Mouse (Mus musculus) T-helper 2 cell (primary cell): ENCODE data around the gene Hephl1.

Source experiments
- in situ Hi-C: fragments of 300-600 bp; cut with MboI, MseI; formaldehyde crosslinking; loops from one replicate; pipeline ENCODE4 v1.15.1; 2025; ENCODE audit warnings: high pct_unique_total_duplicates

Gene Hephl1

DNA sequence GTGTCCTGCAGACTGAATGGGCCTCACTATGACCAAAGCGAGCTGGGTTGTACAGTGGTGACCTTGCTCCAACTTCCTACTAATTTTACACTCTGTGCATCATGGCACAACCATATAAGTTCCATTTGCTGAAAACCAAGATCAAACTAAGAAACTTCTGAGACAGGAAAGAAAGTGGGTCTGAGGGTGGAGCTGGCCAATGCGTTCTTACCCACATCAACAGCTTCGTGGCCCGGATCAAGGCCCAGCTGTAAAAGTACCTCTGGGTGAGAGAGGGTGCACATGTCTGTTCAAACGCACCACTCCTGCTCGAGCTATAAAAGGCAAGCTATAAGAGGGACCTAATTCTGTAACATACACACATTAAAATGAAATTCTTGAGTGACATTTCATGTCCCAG lies 51.9 kb downstream of the Hephl1 start:
- in situ Hi-C loops: no loop called here

GRCm38 (mm10) chr9:15045740-15046139 lies 66.2 kb downstream of the Hephl1 start:
- in situ Hi-C loops: no loop called here

DNA sequence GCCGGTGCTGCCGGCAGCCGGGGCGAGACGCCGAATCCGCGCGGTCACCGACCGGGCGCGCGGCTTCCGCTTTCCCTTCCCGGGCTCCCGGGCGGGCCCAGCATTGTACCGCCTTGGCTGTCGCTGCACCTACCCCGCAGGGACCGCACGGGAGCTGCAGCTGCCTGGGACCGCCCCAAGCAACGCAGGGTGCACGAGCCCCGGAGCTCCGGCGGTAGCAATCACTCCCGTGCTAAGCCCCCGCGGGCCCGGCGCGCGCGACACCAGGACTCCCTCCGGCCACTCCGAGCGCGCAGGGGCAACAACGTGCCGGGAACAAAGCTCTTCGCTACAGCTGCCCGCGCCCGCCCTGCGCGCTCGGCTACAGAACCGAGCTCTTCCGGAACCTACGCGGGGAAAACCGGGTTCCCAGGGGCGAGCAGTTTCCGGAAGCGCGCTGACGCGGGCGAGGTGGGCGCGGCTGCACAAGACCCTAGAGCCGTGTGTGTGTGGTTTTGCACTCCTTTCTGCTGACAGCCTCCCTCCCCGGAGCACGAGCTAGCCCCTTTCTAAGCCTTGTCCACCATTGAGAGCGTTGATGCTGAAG lies 66.7 kb downstream of the Hephl1 start, which contains the start of gene Panx1:
TSS of gene Panx1 (minus strand) at position 395 of the 586 bp plus-strand sequence.
- in situ Hi-C loops: no loop called here

DNA sequence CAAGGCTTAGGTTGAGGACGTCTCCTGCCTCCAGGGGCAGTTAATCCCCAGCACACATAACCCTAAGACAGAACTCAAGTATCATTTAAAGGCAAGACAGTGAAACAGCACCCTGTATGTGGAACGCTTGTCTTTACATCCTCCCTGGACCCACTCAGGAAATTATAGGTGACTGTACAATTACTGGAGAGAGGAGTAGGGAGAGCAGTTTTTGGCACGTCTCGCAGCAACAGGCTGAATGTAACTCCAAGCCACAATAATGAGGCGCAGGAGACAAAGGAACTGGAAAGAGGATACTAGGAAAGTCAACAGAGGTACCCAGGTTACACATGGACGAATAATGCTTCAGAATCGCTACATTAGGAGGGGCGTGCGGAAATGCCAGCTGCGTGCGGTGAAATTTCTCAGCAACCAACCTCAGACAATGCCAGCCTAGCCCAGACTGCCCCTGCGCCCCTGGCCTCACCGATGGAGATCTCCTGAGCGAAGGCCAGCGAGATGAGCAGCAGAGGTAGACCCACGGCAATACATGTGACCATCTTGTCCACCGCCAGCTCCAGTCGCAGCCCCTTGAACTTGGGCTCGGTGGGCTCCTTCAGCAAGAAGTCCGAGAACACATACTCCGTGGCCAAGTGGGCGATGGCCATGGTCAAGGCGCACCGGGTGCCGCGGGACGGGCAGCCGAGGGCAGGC lies 67.4 kb downstream of the Hephl1 start:
- in situ Hi-C loops: no loop called here

GRCm38 (mm10) chr9:15041556-15041955 lies 70.4 kb downstream of the Hephl1 start:
- in situ Hi-C loops: no loop called here

DNA sequence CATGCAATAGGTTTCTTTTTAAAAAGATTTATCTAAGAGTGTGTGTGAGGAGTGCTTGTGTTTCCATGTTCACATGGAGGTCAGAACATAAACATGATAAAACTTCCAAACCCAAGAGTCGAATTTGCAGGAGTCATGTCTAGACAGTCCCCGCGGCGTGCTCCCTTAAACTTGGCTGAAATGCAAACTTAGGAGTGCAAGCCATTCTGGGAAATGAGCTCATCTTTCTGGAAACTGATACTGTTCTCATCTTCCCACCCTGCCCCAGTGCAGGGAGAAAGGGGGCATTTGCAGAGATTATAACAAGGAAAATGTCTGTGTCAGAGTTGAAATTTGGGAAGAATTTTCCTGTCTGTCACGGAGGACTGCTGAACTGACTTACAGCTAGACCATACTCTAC lies 72.1 kb downstream of the Hephl1 start:
- in situ Hi-C loops: loop anchor here (10.0 kb wide), 1 partner anchor 245 kb away; no protein-coding TSS in a partner anchor

- in situ Hi-C loops: loop anchor here (10.0 kb wide), 1 partner anchor 247 kb away; no protein-coding TSS in a partner anchor
Observed at GRCm38 (mm10) chr9:15037704-15038103, 74.2 kb downstream of the Hephl1 start.

- in situ Hi-C loops: loop anchor here (10.0 kb wide), 1 partner anchor 248 kb away; no protein-coding TSS in a partner anchor
Observed at GRCm38 (mm10) chr9:15037237-15037636, 74.7 kb downstream of the Hephl1 start.

GRCm38 (mm10) chr9:15036807-15037206 lies 75.1 kb downstream of the Hephl1 start:
- in situ Hi-C loops: loop anchor here (10.0 kb wide), 1 partner anchor 248 kb away; no protein-coding TSS in a partner anchor

GRCm38 (mm10) chr9:15036405-15036804 lies 75.5 kb downstream of the Hephl1 start:
- in situ Hi-C loops: loop anchor here (10.0 kb wide), 1 partner anchor 248 kb away; no protein-coding TSS in a partner anchor

GRCm38 (mm10) chr9:15035979-15036378 lies 75.9 kb downstream of the Hephl1 start:
- in situ Hi-C loops: loop anchor here (10.0 kb wide), 1 partner anchor 249 kb away; no protein-coding TSS in a partner anchor

- in situ Hi-C loops: loop anchor here (10.0 kb wide), 1 partner anchor 250 kb away; no protein-coding TSS in a partner anchor
Observed at GRCm38 (mm10) chr9:15034546-15035273, 77.2 kb downstream of the Hephl1 start.

- in situ Hi-C loops: loop anchor here (10.0 kb wide), 1 partner anchor 251 kb away; no protein-coding TSS in a partner anchor
Observed at GRCm38 (mm10) chr9:15033568-15034160, 78.2 kb downstream of the Hephl1 start.

DNA sequence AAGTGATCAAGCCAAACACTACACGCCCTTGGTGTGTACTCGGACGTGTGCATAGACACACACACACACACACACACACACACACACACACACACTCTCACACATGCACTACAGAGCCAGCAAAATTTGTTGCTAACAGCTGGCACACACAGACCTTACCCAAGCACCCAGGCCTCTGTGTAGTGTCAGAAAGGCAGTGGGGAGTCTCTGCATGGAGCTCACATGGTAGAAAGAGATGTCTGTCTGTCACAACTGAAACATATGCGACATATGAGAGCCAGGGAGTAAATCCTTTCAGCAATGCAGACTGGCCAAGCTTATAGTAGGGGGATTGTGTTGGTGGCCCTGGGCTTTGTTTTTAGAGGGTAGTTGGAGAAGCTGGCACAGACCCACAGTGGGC lies 79.1 kb downstream of the Hephl1 start:
- in situ Hi-C loops: loop anchor here (10.0 kb wide), 1 partner anchor 252 kb away; no protein-coding TSS in a partner anchor

- in situ Hi-C loops: loop anchor here (10.0 kb wide), 1 partner anchor 254 kb away; no protein-coding TSS in a partner anchor
Observed at GRCm38 (mm10) chr9:15030771-15031170, 81.1 kb downstream of the Hephl1 start.

GRCm38 (mm10) chr9:15029025-15029727 lies 82.7 kb downstream of the Hephl1 start:
- in situ Hi-C loops: no loop called here

GRCm38 (mm10) chr9:15027725-15028124 lies 84.2 kb downstream of the Hephl1 start:
- in situ Hi-C loops: no loop called here

DNA sequence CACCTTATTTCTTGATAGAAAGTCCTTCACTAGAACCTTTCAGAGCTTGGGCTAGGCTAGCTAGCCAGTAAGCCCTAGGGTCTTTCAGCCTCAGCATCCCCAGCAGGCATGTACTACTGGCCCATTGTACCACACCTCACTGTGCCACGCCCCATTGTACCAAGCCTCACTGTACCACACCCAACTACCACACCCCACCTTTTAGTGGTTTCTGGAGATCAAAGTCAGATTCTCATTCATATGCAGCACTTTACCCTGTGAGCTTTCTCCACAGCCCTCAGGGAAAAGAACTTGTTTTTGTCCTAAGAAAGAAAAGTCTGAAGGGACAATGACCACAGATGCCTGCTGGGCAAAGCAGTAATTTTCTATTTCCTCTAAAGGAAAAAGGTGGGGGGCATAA lies 88.9 kb downstream of the Hephl1 start:
- in situ Hi-C loops: loop anchor here (25.0 kb wide), 1 partner anchor 1186 kb away; the partner anchor contains the start of genes Cep57 and Fam76b

GRCm38 (mm10) chr9:15021156-15021555 lies 90.8 kb downstream of the Hephl1 start:
- in situ Hi-C loops: loop anchor here (25.0 kb wide), 1 partner anchor 1184 kb away; the partner anchor contains the start of genes Cep57 and Fam76b

DNA sequence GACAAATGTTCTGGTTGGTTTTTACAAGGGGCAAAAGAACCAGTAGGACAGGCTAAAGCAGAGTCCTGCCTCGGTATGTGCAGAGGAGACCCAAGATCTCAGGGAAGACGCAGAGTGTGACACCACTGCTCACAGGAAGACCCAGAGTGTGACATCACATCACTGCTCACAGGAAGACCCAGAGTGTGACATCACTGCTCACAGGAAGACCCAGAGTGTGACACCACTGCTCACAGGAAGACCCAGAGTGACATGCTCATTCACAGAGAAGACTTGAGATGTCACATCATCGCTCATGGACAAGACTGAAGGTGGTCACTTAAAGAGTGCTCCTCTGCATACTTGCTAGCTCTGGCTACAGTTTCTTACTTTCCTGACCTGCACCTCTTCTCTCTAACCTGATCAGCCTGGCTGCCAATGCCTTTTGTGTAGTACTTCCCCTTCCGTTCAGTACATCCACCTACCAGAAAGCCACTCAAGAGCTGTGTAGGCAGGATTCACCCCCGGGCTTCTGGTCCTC lies 91.3 kb downstream of the Hephl1 start:
- in situ Hi-C loops: loop anchor here (25.0 kb wide), 1 partner anchor 1183 kb away; the partner anchor contains the start of genes Cep57 and Fam76b
